Comparison of ENCODE assay signal across 16 mouse cellular contexts in genomic region chr4:147418333-147418732, GRCm38 (mm10). TPM values are rescaled to one million over a fixed set of nuclear protein-coding genes. Genes with fewer than 3 reads are reported as not detected.
"Had no signal": no experiment of that assay in that cellular context is flagged by ENCODE, and none has a peak within 500 bp of the region (broad histone marks: within the 10 kb centered on the region; RNA-seq: fewer than 3 reads in every experiment).

No protein-coding gene starts in this region.

RNA-seq across cellular contexts. Expression of gene Zfp978, which starts 57.2 kb away (rescaled TPM):
- total RNA-seq: megakaryocyte, adult 5-6 weeks; megakaryocyte-erythroid progenitor cell, adult 5-6 weeks; midbrain, postnatal 0 days; monocyte, adult 5-6 weeks; neutrophil, adult 5-6 weeks had no signal
- polyA plus RNA-seq: liver, postnatal 0 days; lung, adult 2 months; midbrain, embryonic 10.5 days; midbrain, embryonic 15.5 days; midbrain, postnatal 0 days; neural tube, embryonic 12.5 days; neural tube, embryonic 14.5 days; spleen, adult 2 months; stomach, embryonic 15.5 days; stomach, postnatal 0 days; thymus, adult 2 months; urinary bladder, adult 2 months had no signal
